23 mouse cellular contexts compared by ENCODE assay signal in genomic region chr7:38205801-38206200, GRCm38 (mm10). TPM values are rescaled to one million over a fixed set of nuclear protein-coding genes. Genes with fewer than 3 reads are reported as not detected.
DNase-seq lines count a peak whose midpoint lies in the region; ATAC-seq lines count a peak whose summit lies in the region.
"Had no signal": no experiment of that assay in that cellular context is flagged by ENCODE, and none has a peak within 500 bp of the region (broad histone marks: within the 10 kb centered on the region; RNA-seq: fewer than 3 reads in every experiment).

No protein-coding gene starts in this region.

- no peak overlapping the region for H3K9ac ChIP-seq in kidney, embryonic 14.5 days (ENCODE audit: low read depth, low read length)
- H3K9ac ChIP-seq: embryonic facial prominence, embryonic 12.5 days; forebrain, embryonic 12.5 days had no signal

- no peaks in the 10 kb centered on the region for H3K27me3 ChIP-seq in kidney, embryonic 14.5 days (ENCODE audit: control insufficient read depth, insufficient read depth, low read length)
- H3K27me3 ChIP-seq: embryonic facial prominence, embryonic 12.5 days; forebrain, embryonic 12.5 days; Patski had no signal

- H3K4me1 ChIP-seq in kidney, embryonic 14.5 days (ENCODE audit: control insufficient read depth, insufficient read depth, low read length), result 0 out of 2 replicates have a peak, but pooled peaks cover under 1% of the 10 kb centered on the region
- H3K4me1 ChIP-seq: embryonic facial prominence, embryonic 12.5 days had no signal

- H3K4me3 ChIP-seq in kidney, embryonic 14.5 days (ENCODE audit: low read length), result no peak overlapping the region
- H3K4me3 ChIP-seq: embryonic facial prominence, embryonic 10.5 days; embryonic facial prominence, embryonic 12.5 days; erythroblast, embryonic 14.5 days; forebrain, embryonic 10.5 days; forebrain, embryonic 12.5 days had no signal

- no peak overlapping the region for H3K27ac ChIP-seq in kidney, embryonic 14.5 days (ENCODE audit: low read depth, low read length)
- H3K27ac ChIP-seq: embryonic facial prominence, embryonic 10.5 days; embryonic facial prominence, embryonic 12.5 days; forebrain, embryonic 10.5 days; forebrain, embryonic 12.5 days had no signal

- no peaks in the 10 kb centered on the region for H3K36me3 ChIP-seq in kidney, embryonic 14.5 days (ENCODE audit: control insufficient read depth, insufficient read depth, low read length)
- H3K36me3 ChIP-seq: embryonic facial prominence, embryonic 10.5 days; embryonic facial prominence, embryonic 12.5 days; forebrain, embryonic 10.5 days; forebrain, embryonic 12.5 days; G1E had no signal

- H3K4me2 ChIP-seq in kidney, embryonic 14.5 days (replicated peaks; ENCODE audit: low read depth, low read length), result no peak overlapping the region
- H3K4me2 ChIP-seq: embryonic facial prominence, embryonic 12.5 days; forebrain, embryonic 12.5 days had no signal

- no peak for ATAC-seq in kidney, embryonic 14.5 days (ENCODE audit: low FRiP score, low TSS enrichment)
- ATAC-seq: forebrain, embryonic 14.5 days; forebrain, embryonic 16.5 days had no signal

- 31% methylated on average over 2 of the region's 2 CpGs for WGBS in kidney, embryonic 14.5 days

- DNase-seq in 3T3-L1 (ENCODE audit: low read depth, low spot score) (peak; percentile 1), ES-CJ7 (ENCODE audit: low read depth, low spot score) (peak; percentile 76), R1 (ENCODE audit: low read depth, low spot score) (peak; percentile 91)
- no peak for DNase-seq in natural killer cell, adult 2 months (ENCODE audit: low spot score in 2 of 2)
- no peak for DNase-seq in layer of hippocampus, adult 9-11 months
- DNase-seq: adrenal gland, adult 2 months; adrenal gland, postnatal 10 days; adrenal gland, postnatal 25 days; cerebellum, adult 11 months; cerebellum, adult 18-20 months; cerebellum, adult 8-10 months; cerebellum, postnatal 10 days; cerebellum, postnatal 25 days had no signal

- peaks cover 5% of the 10 kb centered on the region; the same call in 1 of the 2 replicates for H3K9me3 ChIP-seq in kidney, embryonic 14.5 days (ENCODE audit: control insufficient read depth, low read length)
- H3K9me3 ChIP-seq: embryonic facial prominence, embryonic 10.5 days; forebrain, embryonic 10.5 days had no signal

RNA-seq across cellular contexts. Expression of gene Plekhf1, which starts 22.0 kb away (rescaled TPM):
- 3.8 and 4.9 TPM in 2 replicates for polyA plus RNA-seq in kidney, embryonic 14.5 days (2014; fragmentation: Nextera tagmentation; extraction: Ambion mirVana)

RNA-seq across cellular contexts. Expression of gene 1600014C10Rik, which starts 22.8 kb away (rescaled TPM):
- 12.0 and 16.6 TPM in 2 replicates for polyA plus RNA-seq in kidney, embryonic 14.5 days (2014; fragmentation: Nextera tagmentation; extraction: Ambion mirVana)
- polyA plus RNA-seq: erythroblast, embryonic 14.5 days had no signal

Comparison
In these comparisons a context has a peak if more than half of its experiments do, and no peak if none do; other contexts are left out.
1. DNase-seq: peak in 3T3-L1 (single experiment), ES-CJ7 (single experiment) and R1 (single experiment); none in natural killer cell, adult 2 months (0 of 2) and layer of hippocampus, adult 9-11 months (single experiment).